Mouse (Mus musculus) hindbrain, embryonic 16.5 days (tissue): ENCODE measurements around the gene Ttc7. TPM values are rescaled to one million over a fixed set of nuclear protein-coding genes. Genes with fewer than 3 reads are reported as not detected.

Experiments used
- ATAC-seq: fragments of 200-750 bp; cut with Nextera tagmentation; 2 replicates; pipeline ENCODE4 v1.8.0; 2017; ENCODE audit warnings: moderate TSS enrichment, moderate library complexity
- H3K27ac ChIP-seq: fragments of 300-500 bp; sonication (generic); 2 replicates; pipeline ENCODE4 v1.5.1; 2014; ENCODE audit warnings: low read depth, mild to moderate bottlenecking, control low read depth, low read length, moderate library complexity
- H3K27me3 ChIP-seq: fragments of 300-500 bp; sonication (generic); replicated peaks from 2 replicates; pipeline ENCODE4 v1.6.1; 2014; ENCODE audit warnings: low read length; ENCODE audit not compliant: control insufficient read depth, insufficient read depth
- H3K36me3 ChIP-seq: fragments of 300-500 bp; sonication (generic); 2 replicates; pipeline ENCODE4 v1.6.1; 2014; ENCODE audit warnings: mild to moderate bottlenecking, low read length, moderate library complexity, mixed read lengths; ENCODE audit not compliant: control insufficient read depth, insufficient read depth
- H3K4me1 ChIP-seq: fragments of 300-500 bp; sonication (generic); 2 replicates; pipeline ENCODE4 v1.6.1; 2014; ENCODE audit warnings: low read depth, low read length; ENCODE audit not compliant: control insufficient read depth, insufficient read depth
- H3K4me2 ChIP-seq: fragments of 300-500 bp; sonication (generic); 2 replicates; pipeline ENCODE4 v1.6.1; 2014; ENCODE audit warnings: mild to moderate bottlenecking, low read length, control low read depth, moderate library complexity
- H3K4me3 ChIP-seq: fragments of 300-500 bp; sonication (generic); 2 replicates; pipeline ENCODE4 v1.5.1; 2014; ENCODE audit warnings: mild to moderate bottlenecking, low read length, control low read depth, moderate library complexity
- H3K9ac ChIP-seq: fragments of 300-500 bp; sonication (generic); 2 replicates; pipeline ENCODE4 v1.6.1; 2014; ENCODE audit warnings: low read depth, mild to moderate bottlenecking, control low read depth, low read length, moderate library complexity
- H3K9me3 ChIP-seq: fragments of 300-500 bp; sonication (generic); 2 replicates; pipeline ENCODE4 v1.6.1; 2014; ENCODE audit warnings: mild to moderate bottlenecking, low read length, moderate library complexity; ENCODE audit not compliant: control insufficient read depth
- WGBS: fragments of 180-500 bp; shearing (Covaris S2); extraction: QIAGEN DNeasy Blood & Tissue Kit; methylation state at CpG from one replicate; pipeline ENCODE4 v1.1.7; 2014; 5-methylcytosine and 5-hydroxymethylcytosine counted together
- polyA plus RNA-seq: library from polyadenylated mRNA; unstranded; fragments of >200 nt; fragmentation: Nextera tagmentation; extraction: Ambion mirVana; gene quantifications from 2 replicates; pipeline ENCODE4 v1.2.1, GENCODE M21; 2015

Gene Ttc7
- polyA plus RNA-seq, 1 experiment from 2014 or later, result 6.1 TPM

DNA sequence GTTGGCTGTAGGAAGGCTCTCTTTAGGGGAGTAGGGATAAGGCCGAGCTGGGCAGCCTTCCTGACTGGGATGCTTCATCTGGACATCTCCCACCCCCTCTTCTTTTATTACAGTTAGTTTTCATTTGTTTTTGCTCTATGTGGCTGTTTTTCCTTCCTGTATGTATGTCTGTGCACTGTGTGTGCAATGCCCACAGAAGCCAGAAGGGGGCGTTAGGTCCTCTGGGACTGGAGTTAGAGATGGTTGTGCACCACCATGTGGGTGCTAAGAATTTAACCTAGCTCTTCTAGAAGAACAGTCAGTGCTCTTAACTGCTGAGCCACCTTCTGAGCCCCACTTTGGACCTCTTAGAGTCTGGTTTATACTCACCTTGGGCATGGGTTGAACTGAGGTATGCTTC, 53.0 kb downstream of the Ttc7 start:
- H3K4me1 ChIP-seq, result peaks cover 21% of the 10 kb centered on the region
- H3K27ac ChIP-seq, result no peak overlapping the region
- no peaks in the 10 kb centered on the region for H3K27me3 ChIP-seq
- ATAC-seq, result no peak
- H3K4me3 ChIP-seq, result no peak overlapping the region
- H3K4me2 ChIP-seq, result no peak overlapping the region
- H3K9me3 ChIP-seq, result no peaks in the 10 kb centered on the region; the same call in 1 of the 2 replicates
- 85% methylated on average over 2 of the region's 2 CpGs for WGBS
- H3K36me3 ChIP-seq, result no peaks in the 10 kb centered on the region
- no peak overlapping the region for H3K9ac ChIP-seq

DNA sequence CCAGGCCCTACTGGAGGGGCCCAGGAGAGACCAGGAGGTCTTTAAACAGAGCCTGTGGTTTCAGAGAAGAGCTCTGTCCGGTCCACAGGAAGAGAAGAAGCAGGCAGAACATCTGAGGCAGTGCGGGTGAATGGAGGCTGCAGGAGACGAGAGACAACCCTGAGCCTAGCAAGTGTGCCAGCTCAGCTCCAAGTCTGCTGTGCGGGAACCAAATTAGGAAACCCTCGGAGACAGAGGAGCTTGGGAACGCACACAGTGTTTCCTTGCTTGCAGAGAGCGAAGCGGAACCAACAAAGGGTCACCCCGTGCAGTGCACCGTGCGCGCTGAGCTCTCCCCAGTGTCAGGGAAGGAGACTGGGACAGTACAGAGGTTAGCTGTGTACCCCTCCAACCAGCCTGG, 54.2 kb downstream of the Ttc7 start:
- Histone ChIP-seq H3K9me3 (no peaks in the 10 kb centered on the region; the same call in 1 of the 2 replicates), H3K4me1 (peaks cover 9% of the 10 kb centered on the region), H3K27me3 (no peaks in the 10 kb centered on the region), H3K4me3 (no peak overlapping the region), H3K4me2 (no peak overlapping the region), H3K9ac (no peak overlapping the region), H3K36me3 (no peaks in the 10 kb centered on the region), H3K27ac (no peak overlapping the region)
- ATAC-seq, result no peak
- 72% methylated on average over 12 of the region's 12 CpGs for WGBS

DNA sequence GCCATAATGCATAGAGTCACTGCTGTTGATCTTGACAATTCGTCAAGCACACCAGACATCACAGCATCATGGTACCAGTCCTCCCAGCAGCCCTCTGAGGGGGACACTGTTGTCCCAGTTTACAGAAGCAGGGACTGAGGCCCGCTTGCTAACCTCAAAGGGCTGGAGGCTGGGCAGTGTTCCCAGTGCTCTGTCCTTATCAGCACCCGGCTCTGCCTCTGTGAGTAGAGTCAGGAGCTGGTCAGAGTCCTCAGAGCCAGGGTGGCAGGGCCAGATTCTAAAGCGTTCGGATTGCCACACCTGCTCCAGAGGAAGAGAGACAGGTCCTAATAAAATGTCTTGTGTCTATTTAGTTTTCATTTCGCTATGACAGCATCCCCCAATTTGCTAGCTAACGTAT, 55.0 kb downstream of the Ttc7 start:
- Histone ChIP-seq H3K4me1 (peaks cover 2% of the 10 kb centered on the region), H3K4me2 (no peak overlapping the region), H3K9ac (no peak overlapping the region), H3K36me3 (no peaks in the 10 kb centered on the region), H3K9me3 (no peaks in the 10 kb centered on the region; the same call in 1 of the 2 replicates), H3K4me3 (no peak overlapping the region), H3K27me3 (no peaks in the 10 kb centered on the region), H3K27ac (no peak overlapping the region)
- WGBS, result 88% methylated on average over 7 of the region's 7 CpGs
- ATAC-seq, result no peak

DNA sequence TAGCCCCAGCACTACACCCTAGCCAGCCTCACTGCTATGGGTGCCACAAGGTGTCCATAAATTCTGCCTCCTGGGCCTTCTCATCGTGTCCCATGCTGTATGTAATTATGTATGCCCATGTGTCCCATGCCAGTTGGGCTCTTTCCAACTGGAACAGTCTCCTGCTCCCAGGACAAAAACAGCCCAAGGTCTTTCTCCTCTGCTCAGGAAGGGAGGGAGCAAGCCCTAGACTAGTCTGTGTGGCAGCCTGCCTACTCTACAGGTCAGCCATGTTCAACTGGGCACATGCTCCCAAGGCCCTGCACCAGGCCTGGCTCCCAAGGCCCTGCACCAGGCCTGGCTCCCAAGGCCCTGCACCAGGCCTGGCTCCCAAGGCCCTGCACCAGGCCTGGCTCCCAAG, 56.4 kb downstream of the Ttc7 start:
- no peaks in the 10 kb centered on the region for H3K4me1 ChIP-seq
- H3K4me2 ChIP-seq, result no peak overlapping the region
- no peaks in the 10 kb centered on the region for H3K36me3 ChIP-seq
- no peaks in the 10 kb centered on the region for H3K27me3 ChIP-seq
- H3K4me3 ChIP-seq, result no peak overlapping the region
- H3K9me3 ChIP-seq, result no peaks in the 10 kb centered on the region; the same call in 1 of the 2 replicates
- 64% methylated on average over 1 of the region's 1 CpGs for WGBS
- ATAC-seq, result no peak
- no peak overlapping the region for H3K9ac ChIP-seq
- H3K27ac ChIP-seq, result no peak overlapping the region

DNA sequence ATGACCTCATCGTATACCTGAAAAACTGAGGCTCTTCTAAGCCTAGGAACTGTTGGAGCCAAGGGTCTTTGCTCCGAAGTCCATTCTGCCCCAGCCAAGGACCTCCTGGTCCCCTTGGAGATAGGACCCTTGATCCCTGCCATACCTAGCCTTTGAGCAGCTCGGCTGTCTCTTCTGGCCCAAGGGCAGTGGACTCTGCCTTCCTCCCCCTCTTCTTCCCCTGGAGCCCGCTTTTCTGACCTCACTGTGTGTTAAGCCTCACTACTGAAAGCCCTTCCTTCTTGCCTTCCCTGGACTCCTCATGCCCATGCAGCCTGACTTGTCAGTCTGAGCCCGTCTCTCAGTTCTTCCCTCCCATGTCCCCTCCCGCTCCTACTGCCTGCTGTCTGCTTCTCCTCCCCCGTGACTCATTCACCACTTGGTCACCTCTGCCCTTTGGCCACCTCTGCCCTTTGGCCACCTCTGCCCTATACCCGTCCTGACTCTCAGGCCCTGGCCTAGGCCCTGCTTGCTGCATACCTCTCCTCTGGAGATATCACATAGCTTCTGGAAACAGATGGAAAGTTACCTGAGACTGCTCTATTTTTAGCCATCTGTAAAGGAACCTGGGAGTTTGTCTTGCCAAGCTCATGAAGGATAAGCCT, 60.5 kb downstream of the Ttc7 start:
- Histone ChIP-seq H3K4me3 (no peak overlapping the region), H3K9me3 (no peaks in the 10 kb centered on the region), H3K4me1 (no peaks in the 10 kb centered on the region), H3K4me2 (no peak overlapping the region), H3K27ac (no peak overlapping the region), H3K9ac (no peak overlapping the region), H3K27me3 (no peaks in the 10 kb centered on the region), H3K36me3 (no peaks in the 10 kb centered on the region)
- 71% methylated on average over 8 of the region's 8 CpGs for WGBS
- ATAC-seq, result no peak

DNA sequence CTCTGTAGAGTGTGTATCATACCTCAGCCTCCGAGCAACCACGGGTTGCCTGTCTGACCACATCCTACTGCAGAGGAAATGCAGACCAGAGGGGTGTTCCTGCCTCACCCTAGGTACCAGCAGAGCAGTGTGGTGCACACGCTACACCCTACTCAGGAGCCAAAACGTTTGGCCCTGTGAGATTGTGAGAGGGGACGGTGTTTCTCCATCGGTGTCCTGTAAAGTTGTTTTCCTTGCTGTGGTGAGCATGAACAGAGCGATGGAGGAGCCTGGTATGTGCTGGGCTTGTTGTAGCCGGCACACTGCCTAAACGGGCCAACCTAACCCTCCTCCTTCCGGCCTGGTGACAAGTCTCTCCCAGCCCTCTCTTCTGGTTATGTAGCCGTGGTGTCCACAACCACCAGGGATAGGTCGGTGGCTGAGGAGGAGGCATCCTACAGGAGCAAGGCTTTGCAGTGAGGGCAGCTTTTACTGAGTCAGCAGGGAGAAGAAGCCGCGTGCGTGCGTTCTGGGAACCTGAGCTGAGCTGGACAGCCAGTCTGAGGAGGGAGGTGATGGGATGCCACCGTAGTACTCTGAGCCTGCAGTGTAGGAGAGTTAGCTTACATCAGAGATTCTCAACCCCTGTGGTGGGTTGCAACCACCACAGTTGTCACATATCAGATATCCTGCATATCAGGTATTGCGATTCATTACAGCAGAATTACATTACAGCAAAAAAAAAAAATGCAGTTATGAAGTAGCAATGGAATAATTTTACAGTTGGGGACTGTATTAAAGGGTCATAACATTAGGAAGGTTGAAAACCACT, 62.0 kb downstream of the Ttc7 start:
- Histone ChIP-seq H3K9ac (no peak overlapping the region), H3K36me3 (no peaks in the 10 kb centered on the region), H3K27ac (no peak overlapping the region), H3K4me1 (no peaks in the 10 kb centered on the region), H3K27me3 (no peaks in the 10 kb centered on the region), H3K4me2 (no peak overlapping the region), H3K9me3 (no peaks in the 10 kb centered on the region), H3K4me3 (no peak overlapping the region)
- no peak for ATAC-seq
- 74% methylated on average over 18 of the region's 18 CpGs for WGBS

DNA sequence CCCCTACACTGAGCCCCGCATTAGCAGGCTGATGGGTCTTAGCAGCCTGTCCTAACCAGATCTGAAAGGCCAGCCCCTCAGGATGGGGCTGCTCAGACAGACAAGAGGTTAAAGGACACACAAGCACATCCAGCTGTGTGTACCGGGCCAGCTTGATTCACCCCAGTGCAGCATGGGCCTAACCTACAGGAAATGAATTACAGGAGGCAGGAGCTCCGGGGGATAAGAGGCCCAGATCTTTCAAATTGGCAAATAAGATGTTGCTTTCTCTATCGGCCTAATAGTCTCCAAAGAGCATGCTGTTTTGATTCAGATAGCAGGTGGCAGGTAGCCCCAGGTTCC, 62.5 kb downstream of the Ttc7 start:
- no peaks in the 10 kb centered on the region for H3K4me1 ChIP-seq
- H3K9ac ChIP-seq, result no peak overlapping the region
- no peaks in the 10 kb centered on the region for H3K9me3 ChIP-seq
- 68% methylated on average over 4 of the region's 4 CpGs for WGBS
- H3K27me3 ChIP-seq, result no peaks in the 10 kb centered on the region
- ATAC-seq, result no peak
- no peaks in the 10 kb centered on the region for H3K36me3 ChIP-seq
- H3K27ac ChIP-seq, result no peak overlapping the region
- H3K4me2 ChIP-seq, result no peak overlapping the region
- H3K4me3 ChIP-seq, result no peak overlapping the region

DNA sequence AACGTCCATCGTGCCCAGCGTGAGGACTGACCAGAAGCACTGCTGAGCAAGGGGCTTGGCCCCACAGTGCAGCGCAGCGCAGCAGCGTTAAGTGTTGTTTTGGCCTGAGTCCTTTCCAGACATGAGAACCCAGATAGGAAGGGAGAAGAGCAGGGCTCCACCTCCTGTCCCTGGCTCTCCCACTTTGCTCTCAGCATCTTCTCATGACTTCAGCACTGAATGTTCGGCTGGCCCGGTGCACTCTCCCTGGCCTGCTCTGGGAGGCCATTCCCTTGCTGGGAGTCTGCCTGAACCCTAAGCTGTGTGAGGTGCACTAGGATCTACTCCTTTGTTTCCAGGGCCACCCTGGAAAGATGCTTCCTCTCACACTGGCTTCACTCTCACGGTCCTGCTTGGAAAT, 65.7 kb downstream of the Ttc7 start:
- H3K27ac ChIP-seq, result no peak overlapping the region
- H3K27me3 ChIP-seq, result no peaks in the 10 kb centered on the region
- H3K9ac ChIP-seq, result no peak overlapping the region
- H3K4me2 ChIP-seq, result no peak overlapping the region
- no peaks in the 10 kb centered on the region for H3K9me3 ChIP-seq
- peaks cover 13% of the 10 kb centered on the region for H3K4me1 ChIP-seq
- no peak for ATAC-seq
- no peaks in the 10 kb centered on the region for H3K36me3 ChIP-seq
- WGBS, result 53% methylated on average over 9 of the region's 9 CpGs
- no peak overlapping the region for H3K4me3 ChIP-seq

DNA sequence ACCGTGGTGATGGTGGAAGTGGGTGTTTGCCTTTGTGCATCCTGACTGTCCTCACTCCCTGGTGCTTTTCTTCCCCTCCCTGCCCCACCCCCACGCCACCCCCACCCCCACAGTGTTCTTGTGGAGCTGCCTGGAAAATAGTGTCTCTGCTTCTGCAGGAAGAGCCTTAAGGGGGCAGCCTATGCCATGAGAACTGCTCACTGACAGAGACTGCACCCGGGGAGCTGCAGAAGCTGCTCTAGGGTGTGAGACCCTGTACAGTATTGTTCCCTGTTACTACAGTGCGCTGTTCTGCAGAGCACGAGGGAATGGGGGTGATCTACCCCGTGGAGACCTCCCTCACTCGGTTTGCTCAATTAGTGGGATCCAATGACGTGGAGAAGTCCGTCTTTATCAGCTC, 66.4 kb downstream of the Ttc7 start:
- WGBS, result 23% methylated on average over 9 of the region's 9 CpGs
- H3K4me1 ChIP-seq, result peaks cover 13% of the 10 kb centered on the region
- no peak overlapping the region for H3K27ac ChIP-seq
- H3K9ac ChIP-seq, result no peak overlapping the region
- H3K27me3 ChIP-seq, result no peaks in the 10 kb centered on the region
- no peaks in the 10 kb centered on the region for H3K9me3 ChIP-seq
- H3K4me2 ChIP-seq, result no peak overlapping the region
- no peak overlapping the region for H3K4me3 ChIP-seq
- no peaks in the 10 kb centered on the region for H3K36me3 ChIP-seq
- ATAC-seq, result no peak
